Mouse (Mus musculus) spleen, adult 2 months (tissue): Measurements from ENCODE around the gene Prkd2.

Experiments
- CTCF ChIP-seq: fragments of 200-500 bp; IDR thresholded peaks from 2 replicates; pipeline ENCODE4 v1.5.1; 2011; ENCODE audit warnings: mild to moderate bottlenecking, inconsistent platforms; ENCODE audit not compliant: insufficient read depth, insufficient read length, insufficient replicate concordance; ENCODE audit errors: extremely low read depth
- POLR2A ChIP-seq: fragments of 200-500 bp; IDR thresholded peaks from 2 replicates; pipeline ENCODE4 v1.6.1; 2011; ENCODE audit warnings: low read depth, low read length, inconsistent platforms

DNA sequence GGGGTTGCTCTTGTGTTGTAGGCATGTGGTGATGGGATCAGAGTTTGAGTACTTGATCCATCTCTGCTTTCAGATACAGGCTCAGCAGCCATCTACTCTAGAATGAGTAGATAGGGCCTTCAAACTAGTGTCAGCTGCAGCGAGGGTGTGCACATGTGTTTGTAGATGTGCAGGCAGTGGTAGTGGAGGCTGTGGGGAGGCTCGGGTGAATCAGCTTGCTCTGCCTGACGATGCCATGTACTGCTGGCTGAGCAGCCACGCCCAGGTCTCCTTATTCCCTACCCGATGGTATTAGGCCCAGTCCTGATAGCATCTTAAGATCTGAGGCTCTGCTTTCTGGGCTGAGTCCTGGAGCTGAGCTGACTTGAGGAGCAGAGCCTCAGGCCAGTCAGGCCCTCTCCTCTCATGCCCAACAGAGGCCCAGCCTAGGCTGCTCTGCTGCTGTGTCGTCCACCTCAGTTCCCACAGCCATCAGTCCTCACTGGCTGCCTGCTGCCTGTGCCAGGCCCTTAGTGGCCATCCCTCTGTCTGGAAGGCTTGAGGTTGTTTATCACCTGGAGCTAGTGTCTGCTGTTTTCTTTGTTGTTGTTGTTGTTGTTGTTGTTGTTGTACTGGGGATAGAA lies 3.8 kb upstream of the Prkd2 start:
- TF ChIP-seq POLR2A (no peak), CTCF (no peak)
